Mouse (Mus musculus): ENCODE measurements around the gene Slc15a3. TPM values are rescaled to one million over a fixed set of nuclear protein-coding genes. Genes with fewer than 3 reads are reported as not detected.

Slc15a3 gene
- polyA plus RNA-seq (2016; fragmentation: Nextera tagmentation; extraction: Ambion mirVana) = 0.20 TPM in 2 replicates

GRCm38 (mm10) chr19:10839010-10839892, at the start of gene Slc15a3:
TSS of gene Slc15a3 (plus strand) at chr19:10839727.
- H3K27me3 ChIP-seq (ENCODE audit: low read depth, poor library complexity, severe bottlenecking) = peaks cover 24% of the 10 kb centered on the region
- no peaks in the 10 kb centered on the region for H3K36me3 ChIP-seq
- 86% methylated on average over 15 of the region's 15 CpGs for whole genome bisulfite sequencing
- H3K4me3 ChIP-seq = no peak within 1 kb of the TSS
- no peak within 1 kb of the TSS for H3K27ac ChIP-seq (replicated peaks)
- H3K4me1 ChIP-seq = peaks cover 22% of the 10 kb centered on the region
- no peak for DNase-seq (ENCODE audit: low spot score)
- no peaks in the 10 kb centered on the region for H3K9me3 ChIP-seq (replicated peaks)

GRCm38 (mm10) chr19:10790323-10790722, 49.2 kb upstream of the Slc15a3 start:
- Histone ChIP-seq H3K36me3 (no peaks in the 10 kb centered on the region), H3K4me1 (peaks cover 10% of the 10 kb centered on the region), H3K27ac (replicated peaks) (peak overlapping the region; percentile 59; the same call in 1 of the 2 replicates), H3K4me3 (no peak overlapping the region), H3K9me3 (replicated peaks) (no peaks in the 10 kb centered on the region), H3K27me3 (ENCODE audit: low read depth, poor library complexity, severe bottlenecking) (no peaks in the 10 kb centered on the region)
- 76% methylated on average over 9 of the region's 9 CpGs for WGBS
- no peak for DNase-seq (ENCODE audit: low spot score)

GRCm38 (mm10) chr19:10793044-10793443, 46.5 kb upstream of the Slc15a3 start:
- no peak overlapping the region for H3K4me3 ChIP-seq
- peaks cover 10% of the 10 kb centered on the region for H3K4me1 ChIP-seq
- H3K27ac ChIP-seq (replicated peaks) = no peak overlapping the region
- no peaks in the 10 kb centered on the region for H3K27me3 ChIP-seq (ENCODE audit: low read depth, poor library complexity, severe bottlenecking)
- WGBS = 57% methylated on average over 3 of the region's 3 CpGs
- no peaks in the 10 kb centered on the region for H3K36me3 ChIP-seq
- H3K9me3 ChIP-seq (replicated peaks) = no peaks in the 10 kb centered on the region
- no peak for DNase-seq (ENCODE audit: low spot score)

GRCm38 (mm10) chr19:10794916-10795315, 44.6 kb upstream of the Slc15a3 start:
- Histone ChIP-seq H3K9me3 (replicated peaks) (no peaks in the 10 kb centered on the region), H3K4me3 (no peak overlapping the region), H3K4me1 (peaks cover 3% of the 10 kb centered on the region), H3K36me3 (no peaks in the 10 kb centered on the region), H3K27me3 (ENCODE audit: low read depth, poor library complexity, severe bottlenecking) (no peaks in the 10 kb centered on the region), H3K27ac (replicated peaks) (no peak overlapping the region)
- WGBS = 98% methylated on average over 1 of the region's 1 CpGs
- DNase-seq (ENCODE audit: low spot score) = no peak

GRCm38 (mm10) chr19:10798576-10798975, 41.0 kb upstream of the Slc15a3 start:
- H3K27ac ChIP-seq (replicated peaks) = no peak overlapping the region
- H3K27me3 ChIP-seq (ENCODE audit: low read depth, poor library complexity, severe bottlenecking) = no peaks in the 10 kb centered on the region; the same call in 1 of the 2 replicates
- no peak for DNase-seq (ENCODE audit: low spot score)
- no peaks in the 10 kb centered on the region for H3K36me3 ChIP-seq
- H3K4me3 ChIP-seq = no peak overlapping the region
- WGBS = 68% methylated on average over 10 of the region's 10 CpGs
- no peaks in the 10 kb centered on the region for H3K4me1 ChIP-seq
- no peaks in the 10 kb centered on the region for H3K9me3 ChIP-seq (replicated peaks)

- 94% methylated on average over 17 of the region's 17 CpGs for WGBS
- H3K36me3 ChIP-seq = no peaks in the 10 kb centered on the region
- no peaks in the 10 kb centered on the region; the same call in 1 of the 2 replicates for H3K27me3 ChIP-seq (ENCODE audit: low read depth, poor library complexity, severe bottlenecking)
- H3K4me3 ChIP-seq = no peak overlapping the region
- no peak overlapping the region for H3K27ac ChIP-seq (replicated peaks)
- H3K4me1 ChIP-seq = no peaks in the 10 kb centered on the region
- H3K9me3 ChIP-seq (replicated peaks) = no peaks in the 10 kb centered on the region
- no peak for DNase-seq (ENCODE audit: low spot score)
Observed at GRCm38 (mm10) chr19:10799155-10799554, 40.4 kb upstream of the Slc15a3 start.

- Histone ChIP-seq H3K4me3 (no peak overlapping the region), H3K9me3 (replicated peaks) (no peaks in the 10 kb centered on the region), H3K27ac (replicated peaks) (no peak overlapping the region), H3K4me1 (no peaks in the 10 kb centered on the region), H3K36me3 (no peaks in the 10 kb centered on the region), H3K27me3 (ENCODE audit: low read depth, poor library complexity, severe bottlenecking) (no peaks in the 10 kb centered on the region; the same call in 1 of the 2 replicates)
- 85% methylated on average over 6 of the region's 6 CpGs for WGBS
- no peak for DNase-seq (ENCODE audit: low spot score)
Observed at GRCm38 (mm10) chr19:10801070-10801469, 38.5 kb upstream of the Slc15a3 start.

- WGBS = 84% methylated on average over 6 of the region's 6 CpGs
- no peak overlapping the region for H3K4me3 ChIP-seq
- H3K27me3 ChIP-seq (ENCODE audit: low read depth, poor library complexity, severe bottlenecking) = no peaks in the 10 kb centered on the region; the same call in 1 of the 2 replicates
- no peaks in the 10 kb centered on the region for H3K36me3 ChIP-seq
- H3K9me3 ChIP-seq (replicated peaks) = no peaks in the 10 kb centered on the region
- no peaks in the 10 kb centered on the region for H3K4me1 ChIP-seq
- DNase-seq (ENCODE audit: low spot score) = no peak
- H3K27ac ChIP-seq (replicated peaks) = no peak overlapping the region
Observed at GRCm38 (mm10) chr19:10801906-10802305, 37.6 kb upstream of the Slc15a3 start.

- no peaks in the 10 kb centered on the region for H3K9me3 ChIP-seq (replicated peaks)
- H3K4me1 ChIP-seq = no peaks in the 10 kb centered on the region
- 77% methylated on average over 5 of the region's 5 CpGs for WGBS
- no peaks in the 10 kb centered on the region; the same call in 1 of the 2 replicates for H3K27me3 ChIP-seq (ENCODE audit: low read depth, poor library complexity, severe bottlenecking)
- H3K4me3 ChIP-seq = no peak overlapping the region
- no peaks in the 10 kb centered on the region for H3K36me3 ChIP-seq
- no peak for DNase-seq (ENCODE audit: low spot score)
- H3K27ac ChIP-seq (replicated peaks) = no peak overlapping the region
Observed at GRCm38 (mm10) chr19:10803751-10804150, 35.8 kb upstream of the Slc15a3 start.

- H3K4me3 ChIP-seq = no peak overlapping the region
- 87% methylated on average over 1 of the region's 2 CpGs for WGBS
- H3K4me1 ChIP-seq = peaks cover 9% of the 10 kb centered on the region
- no peaks in the 10 kb centered on the region; the same call in 1 of the 2 replicates for H3K27me3 ChIP-seq (ENCODE audit: low read depth, poor library complexity, severe bottlenecking)
- no peak overlapping the region for H3K27ac ChIP-seq (replicated peaks)
- H3K9me3 ChIP-seq (replicated peaks) = no peaks in the 10 kb centered on the region
- DNase-seq (ENCODE audit: low spot score) = no peak
- no peaks in the 10 kb centered on the region for H3K36me3 ChIP-seq
Observed at GRCm38 (mm10) chr19:10804850-10805660, 34.5 kb upstream of the Slc15a3 start.

- H3K9me3 ChIP-seq (replicated peaks) = no peaks in the 10 kb centered on the region
- H3K4me1 ChIP-seq = peaks cover 11% of the 10 kb centered on the region
- DNase-seq (ENCODE audit: low spot score) = no peak
- H3K4me3 ChIP-seq = no peak overlapping the region
- no peaks in the 10 kb centered on the region for H3K27me3 ChIP-seq (ENCODE audit: low read depth, poor library complexity, severe bottlenecking)
- H3K27ac ChIP-seq (replicated peaks) = no peak overlapping the region
- 93% methylated on average over 11 of the region's 11 CpGs for WGBS
- no peaks in the 10 kb centered on the region for H3K36me3 ChIP-seq
Observed at GRCm38 (mm10) chr19:10805661-10806285, 33.8 kb upstream of the Slc15a3 start.

GRCm38 (mm10) chr19:10808524-10809233, 30.8 kb upstream of the Slc15a3 start:
- 89% methylated on average over 12 of the region's 12 CpGs for WGBS
- Histone ChIP-seq H3K9me3 (replicated peaks) (no peaks in the 10 kb centered on the region), H3K27me3 (ENCODE audit: low read depth, poor library complexity, severe bottlenecking) (no peaks in the 10 kb centered on the region), H3K27ac (replicated peaks) (no peak overlapping the region), H3K36me3 (no peaks in the 10 kb centered on the region), H3K4me3 (no peak overlapping the region), H3K4me1 (peaks cover 11% of the 10 kb centered on the region)
- no peak for DNase-seq (ENCODE audit: low spot score)

Measured in midbrain, embryonic 10.5 days (tissue).